Mouse (Mus musculus): ENCODE data around the gene Ppox.

GRCm38 (mm10) chr1:171252415-171252814, 28.6 kb downstream of the Ppox start:
- TF ChIP-seq POLR2A (IDR thresholded peaks at IDR 0.05; ENCODE audit: low read depth, low read length) (no peak), CTCF (IDR thresholded peaks at IDR 0.05; ENCODE audit: borderline replicate concordance, insufficient read depth, low read length) (no peak)

All from embryonic fibroblast, embryonic 13.5 days (primary cell).